Mouse (Mus musculus) CH12.LX (cell line): ENCODE measurements around the gene Il31ra. TPM values are rescaled to one million over a fixed set of nuclear protein-coding genes. Genes with fewer than 3 reads are reported as not detected.

Experiments
- DNase-seq: peaks from one replicate; pipeline ENCODE4 v3.0.0-alpha.2; 2013; ENCODE audit errors: extremely low read depth
- H3K27ac ChIP-seq: 2 replicates; pipeline ENCODE4 v1.5.1; 2012; ENCODE audit warnings: low read depth, mild to moderate bottlenecking, control low read depth, moderate library complexity; ENCODE audit not compliant: insufficient read depth
- H3K27me3 ChIP-seq: replicated peaks from 2 replicates; pipeline ENCODE3; 2012; ENCODE audit warnings: inconsistent platforms
- H3K36me3 ChIP-seq, 2 experiments: replicated peaks in 1 of 2; 2 replicates each; pipeline versions ENCODE3 to v1.6.1; 2012; ENCODE audit warnings: inconsistent platforms in 1 of 2, low read length in 1 of 2, mild to moderate bottlenecking in 1 of 2, mixed read lengths in 1 of 2, moderate library complexity in 1 of 2; ENCODE audit not compliant: control insufficient read depth in 1 of 2, insufficient read depth in 1 of 2
- H3K4me1 ChIP-seq, 2 experiments: 2 replicates each; pipeline ENCODE4 v1.6.1; 2012; ENCODE audit warnings: inconsistent platforms in 1 of 2, moderate library complexity in 1 of 2; ENCODE audit not compliant: insufficient read depth in 2 of 2, control insufficient read depth in 1 of 2
- H3K4me2 ChIP-seq: 2 replicates; pipeline ENCODE4 v1.6.1; 2012; ENCODE audit warnings: low read depth, mild to moderate bottlenecking, control low read depth; ENCODE audit not compliant: poor library complexity, insufficient read depth, severe bottlenecking
- H3K4me3 ChIP-seq, 3 experiments: fragments of 150-350 bp in 1 of 3; sonication (generic) in 1 of 3; replicated peaks in 1 of 3; 2 replicates each; pipeline versions ENCODE3 to v1.5.1; 2011 to 2012; ENCODE audit warnings: low read depth in 2 of 3, low read length in 2 of 3, mild to moderate bottlenecking in 2 of 3, moderate library complexity in 2 of 3, control low read depth in 1 of 3, improper control_type of control experiment in 1 of 3, inconsistent platforms in 1 of 3, mixed read lengths in 1 of 3; ENCODE audit not compliant: poor library complexity in 1 of 3
- H3K79me2 ChIP-seq: replicated peaks from 2 replicates; pipeline ENCODE4 v1.6.1; 2012; ENCODE audit warnings: mild to moderate bottlenecking, moderate library complexity; ENCODE audit not compliant: control insufficient read depth, poor library complexity, insufficient read depth, severe bottlenecking; ENCODE audit errors: extremely low read depth
- H3K9ac ChIP-seq: 2 replicates; pipeline ENCODE4 v1.6.1; 2012; ENCODE audit warnings: low read depth, mild to moderate bottlenecking, control low read depth, moderate library complexity; ENCODE audit not compliant: insufficient read depth
- H3K9me3 ChIP-seq: replicated peaks from 2 replicates; pipeline ENCODE3; 2012; ENCODE audit warnings: low read length, inconsistent platforms, mixed read lengths
- CHD1 ChIP-seq: IDR thresholded peaks from 2 replicates; pipeline ENCODE4 v1.6.1; 2012; ENCODE audit warnings: low read depth, low read length, improper control_type of control experiment, inconsistent platforms
- CTCF ChIP-seq, 2 experiments: IDR thresholded peaks in 1 of 2; conservative IDR thresholded peaks in 1 of 2; 2 replicates each; pipeline ENCODE4 v1.5.1; 2011 to 2012; ENCODE audit warnings: low read depth in 2 of 2, low read length in 2 of 2, improper control_type of control experiment in 1 of 2, inconsistent platforms in 1 of 2, mild to moderate bottlenecking in 1 of 2, moderate library complexity in 1 of 2
- E2F4 ChIP-seq: IDR thresholded peaks from 2 replicates; pipeline ENCODE4 v1.6.1; 2011; ENCODE audit warnings: low read depth, low read length, improper control_type of control experiment; ENCODE audit not compliant: insufficient replicate concordance
- ETS1 ChIP-seq: conservative IDR thresholded peaks from 2 replicates; pipeline ENCODE4 v1.6.1; 2012; ENCODE audit warnings: low read depth, mild to moderate bottlenecking, inconsistent platforms, low read length, improper control_type of control experiment, moderate library complexity
- HCFC1 ChIP-seq: IDR thresholded peaks from 2 replicates; pipeline ENCODE4 v1.6.1; 2012; ENCODE audit warnings: low read depth, mild to moderate bottlenecking, inconsistent platforms, low read length, improper control_type of control experiment
- JUN ChIP-seq: IDR thresholded peaks from 2 replicates; pipeline ENCODE4 v1.6.1; 2011; ENCODE audit warnings: low read depth, mild to moderate bottlenecking, low read length, improper control_type of control experiment, moderate library complexity; ENCODE audit not compliant: insufficient read depth
- JUND ChIP-seq: conservative IDR thresholded peaks from 2 replicates; pipeline ENCODE4 v1.6.1; 2011; ENCODE audit warnings: low read depth, low read length, improper control_type of control experiment
- MAFK ChIP-seq: IDR thresholded peaks from 2 replicates; pipeline ENCODE4 v1.6.1; 2011; ENCODE audit warnings: low read length, improper control_type of control experiment; ENCODE audit not compliant: insufficient replicate concordance
- MEF2A ChIP-seq: IDR thresholded peaks from 2 replicates; pipeline ENCODE4 v1.6.1; 2014; ENCODE audit warnings: low read depth, mild to moderate bottlenecking, inconsistent platforms, low read length, improper control_type of control experiment, borderline replicate concordance
- MXI1 ChIP-seq: IDR thresholded peaks from 2 replicates; pipeline ENCODE4 v1.6.1; 2011; ENCODE audit warnings: mild to moderate bottlenecking, low read depth, low read length, improper control_type of control experiment
- NELFE ChIP-seq: IDR thresholded peaks from 2 replicates; pipeline ENCODE4 v1.6.1; 2011; ENCODE audit warnings: low read depth, low read length, improper control_type of control experiment
- POLR2AphosphoS2 ChIP-seq: IDR thresholded peaks from 2 replicates; pipeline ENCODE4 v1.6.1; 2011; ENCODE audit warnings: low read depth, low read length, improper control_type of control experiment
- SIN3A ChIP-seq: IDR thresholded peaks from 2 replicates; pipeline ENCODE4 v1.6.1; 2012; ENCODE audit warnings: low read length, improper control_type of control experiment, inconsistent platforms
- SMC3 ChIP-seq: IDR thresholded peaks from 2 replicates; pipeline ENCODE4 v1.6.1; 2011; ENCODE audit warnings: low read depth, low read length, improper control_type of control experiment
- USF2 ChIP-seq: conservative IDR thresholded peaks from 2 replicates; pipeline ENCODE4 v1.6.1; 2011; ENCODE audit warnings: low read depth, low read length, improper control_type of control experiment
- ZC3H11A ChIP-seq: IDR thresholded peaks from 2 replicates; pipeline ENCODE4 v1.6.1; 2012; ENCODE audit warnings: low read depth, mild to moderate bottlenecking, inconsistent platforms, low read length, improper control_type of control experiment
- ZMIZ1 ChIP-seq: IDR thresholded peaks from 2 replicates; pipeline ENCODE4 v1.6.1; 2012; ENCODE audit warnings: low read depth, mild to moderate bottlenecking, inconsistent platforms, low read length, improper control_type of control experiment
- ZNF384 ChIP-seq: IDR thresholded peaks from 2 replicates; pipeline ENCODE4 v1.6.1; 2012; ENCODE audit warnings: low read depth, low read length, improper control_type of control experiment, inconsistent platforms
- dilution Hi-C: fragments of 300-500 bp; cut with MboI; formaldehyde crosslinking; loops from 2 replicates; pipeline ENCODE4 v1.14.3; 2020; ENCODE audit warnings: low sequenced_read_pairs; ENCODE audit not compliant: extremely low pct_unique_long_range_greater_than_20kb, extremely low pct_ligation_motif_present
- in situ Hi-C: fragments of 300-500 bp; cut with MboI; formaldehyde crosslinking; loops from 3 replicates; pipeline ENCODE4 v1.14.3; 2019; ENCODE audit warnings: low sequenced_read_pairs, low pct_ligation_motif_present, low pct_unique_long_range_greater_than_20kb, mixed read lengths
- polyA plus RNA-seq: library from polyadenylated mRNA; unstranded; fragments of >175 nt; gene quantifications from 2 replicates; pipeline ENCODE4 v1.2.1, GENCODE M21; 2012; ENCODE audit warnings: low read depth; ENCODE audit not compliant: insufficient read length
- total RNA-seq, 2 experiments: library from RNA; depleted of rRNA; stranded (reverse); fragments of 300-350 nt in 1 of 2; fragments of >200 nt in 1 of 2; gene quantifications; 2 replicates each; pipeline ENCODE4 v1.2.3; 2012 to 2014

Il31ra gene
- total and polyA plus RNA-seq, 3 experiments = not detected

DNA sequence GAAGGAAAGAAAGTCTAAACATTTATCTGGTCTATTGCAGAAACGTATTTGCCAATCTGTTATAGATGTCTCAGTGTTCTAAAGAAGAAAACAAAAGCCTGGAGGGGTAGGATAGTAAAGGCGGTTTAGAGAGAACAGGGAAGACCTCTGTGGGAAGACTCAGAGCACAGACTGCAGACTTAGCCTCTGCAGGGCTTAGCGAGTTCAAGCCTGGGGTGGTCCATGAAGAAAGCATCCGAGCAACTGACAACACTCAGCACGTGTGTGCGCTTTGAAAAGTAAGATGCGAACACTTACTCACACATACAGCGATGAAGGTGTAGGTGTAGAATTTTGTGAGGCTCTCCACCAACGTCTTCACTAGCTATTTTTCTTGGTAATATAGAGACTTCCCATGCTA, 123.0 kb downstream of the Il31ra start:
- TF ChIP-seq MXI1 (no peak), ZNF384 (no peak), SIN3A (no peak), CTCF (conservative IDR thresholded peaks at IDR 0.05 in 1 of 2, IDR thresholded peaks at IDR 0.05 in 1 of 2; ENCODE audit: low read depth in 2 of 2, low read length in 2 of 2) (no peak), SMC3 (no peak), HCFC1 (no peak), MEF2A (no peak), JUND (no peak), CHD1 (no peak), NELFE (no peak), E2F4 (no peak), ZMIZ1 (no peak), ETS1 (no peak), ZC3H11A (no peak), POLR2AphosphoS2 (no peak), JUN (no peak), MAFK (no peak), USF2 (no peak)
- no peak overlapping the region for H3K4me2 ChIP-seq
- H3K79me2 ChIP-seq = peaks cover 19% of the 10 kb centered on the region
- H3K4me3 ChIP-seq = no peak overlapping the region
- H3K4me1 ChIP-seq = peaks cover 5 to 18% of the 10 kb centered on the region in 2 experiments; a peak in 3 of 4 replicates
- H3K36me3 ChIP-seq = peaks cover 14 to 45% of the 10 kb centered on the region in 2 experiments
- no peaks in the 10 kb centered on the region for H3K27me3 ChIP-seq
- no peak overlapping the region for H3K27ac ChIP-seq
- no peak overlapping the region for H3K9ac ChIP-seq
- dilution Hi-C loops = no loop called here
- DNase-seq = no peak
- H3K9me3 ChIP-seq = peaks cover 8% of the 10 kb centered on the region
- in situ Hi-C loops = no loop called here

Other genes starting within 250 kb of the Il31ra start
- 6.5 and 7.6 TPM in 2 replicates for gene Il6st, start 130.3 kb downstream of the Il31ra start, total RNA-seq (2012; rRNA removed)
- 3.5 and 3.8 TPM in 2 replicates for gene Il6st, start 130.3 kb downstream of the Il31ra start, total RNA-seq (2014; rRNA removed)
- 5.7 and 6.3 TPM in 2 replicates for gene Il6st, start 130.3 kb downstream of the Il31ra start, polyA plus RNA-seq
- gene Ddx4, start 58.1 kb upstream of the Il31ra start, total RNA-seq (2012; rRNA removed) = 0.04 and 0.08 TPM in 2 replicates
- 0.35 and 0.49 TPM in 2 replicates for gene Ddx4, start 58.1 kb upstream of the Il31ra start, total RNA-seq (2014; rRNA removed)
- gene Ddx4, start 58.1 kb upstream of the Il31ra start, polyA plus RNA-seq = 0.27 and 0.40 TPM in 2 replicates
- gene Slc38a9, start 66.4 kb upstream of the Il31ra start, total RNA-seq (2012; rRNA removed) = 8.6 and 10.0 TPM in 2 replicates
- 7.8 and 8.4 TPM in 2 replicates for gene Slc38a9, start 66.4 kb upstream of the Il31ra start, total RNA-seq (2014; rRNA removed)
- 9.6 and 10.4 TPM in 2 replicates for gene Slc38a9, start 66.4 kb upstream of the Il31ra start, polyA plus RNA-seq
- gene Plpp1, start 206.4 kb upstream of the Il31ra start, total RNA-seq (2012; rRNA removed) = 50.1 and 50.2 TPM in 2 replicates
- 85.3 and 90.9 TPM in 2 replicates for gene Plpp1, start 206.4 kb upstream of the Il31ra start, total RNA-seq (2014; rRNA removed)
- 67.6 and 68.6 TPM in 2 replicates for gene Plpp1, start 206.4 kb upstream of the Il31ra start, polyA plus RNA-seq